Mouse (Mus musculus): ENCODE data around the gene Myl4. TPM values are rescaled to one million over a fixed set of nuclear protein-coding genes. Genes with fewer than 3 reads are reported as not detected.

Gene Myl4
- polyA plus RNA-seq, 1 experiment from 2014 or later, result 1.7 TPM

- H3K36me3 ChIP-seq (ENCODE audit: control insufficient read depth, insufficient read depth, low read length), result no peaks in the 10 kb centered on the region
- no peaks in the 10 kb centered on the region for H3K9me3 ChIP-seq (replicated peaks; ENCODE audit: control insufficient read depth, low read length)
- no peak overlapping the region for H3K4me2 ChIP-seq (ENCODE audit: low read length)
- no peak overlapping the region for H3K9ac ChIP-seq (ENCODE audit: low read length)
- H3K27me3 ChIP-seq (replicated peaks; ENCODE audit: control insufficient read depth, insufficient read depth, low read length), result no peaks in the 10 kb centered on the region
- no peak overlapping the region for H3K27ac ChIP-seq (ENCODE audit: low read depth, low read length)
- no peak overlapping the region for H3K4me3 ChIP-seq (ENCODE audit: low read depth, low read length)
- ATAC-seq, result no peak
- H3K4me1 ChIP-seq (ENCODE audit: control insufficient read depth, insufficient read depth, low read length), result no peaks in the 10 kb centered on the region
- WGBS, result 87% methylated on average over 5 of the region's 5 CpGs
- no peak for DNase-seq (ENCODE audit: low spot score)
Measured at GRCm38 (mm10) chr11:104628566-104628965, 78.1 kb downstream of the Myl4 start.

GRCm38 (mm10) chr11:104630185-104630835, 79.8 kb downstream of the Myl4 start:
- Histone ChIP-seq H3K36me3 (ENCODE audit: control insufficient read depth, insufficient read depth, low read length) (no peaks in the 10 kb centered on the region), H3K4me1 (ENCODE audit: control insufficient read depth, insufficient read depth, low read length) (no peaks in the 10 kb centered on the region), H3K9ac (ENCODE audit: low read length) (no peak overlapping the region), H3K4me2 (ENCODE audit: low read length) (no peak overlapping the region), H3K9me3 (replicated peaks; ENCODE audit: control insufficient read depth, low read length) (no peaks in the 10 kb centered on the region), H3K27me3 (replicated peaks; ENCODE audit: control insufficient read depth, insufficient read depth, low read length) (no peaks in the 10 kb centered on the region), H3K27ac (ENCODE audit: low read depth, low read length) (no peak overlapping the region), H3K4me3 (ENCODE audit: low read depth, low read length) (no peak overlapping the region)
- WGBS, result 81% methylated on average over 7 of the region's 7 CpGs
- ATAC-seq, result no peak
- DNase-seq (ENCODE audit: low spot score), result no peak

- no peak for ATAC-seq
- Histone ChIP-seq H3K36me3 (ENCODE audit: control insufficient read depth, insufficient read depth, low read length) (no peaks in the 10 kb centered on the region), H3K9ac (ENCODE audit: low read length) (no peak overlapping the region), H3K27me3 (replicated peaks; ENCODE audit: control insufficient read depth, insufficient read depth, low read length) (no peaks in the 10 kb centered on the region), H3K4me2 (ENCODE audit: low read length) (no peak overlapping the region), H3K4me1 (ENCODE audit: control insufficient read depth, insufficient read depth, low read length) (no peaks in the 10 kb centered on the region), H3K9me3 (replicated peaks; ENCODE audit: control insufficient read depth, low read length) (no peaks in the 10 kb centered on the region), H3K27ac (ENCODE audit: low read depth, low read length) (no peak overlapping the region), H3K4me3 (ENCODE audit: low read depth, low read length) (no peak overlapping the region)
- WGBS, result 71% methylated on average over 1 of the region's 1 CpGs
- DNase-seq (ENCODE audit: low spot score), result no peak
Measured at GRCm38 (mm10) chr11:104631306-104631705, 80.8 kb downstream of the Myl4 start.

- Histone ChIP-seq H3K4me3 (ENCODE audit: low read depth, low read length) (no peak overlapping the region), H3K9ac (ENCODE audit: low read length) (no peak overlapping the region), H3K9me3 (replicated peaks; ENCODE audit: control insufficient read depth, low read length) (no peaks in the 10 kb centered on the region), H3K27ac (ENCODE audit: low read depth, low read length) (no peak overlapping the region), H3K4me2 (ENCODE audit: low read length) (no peak overlapping the region), H3K4me1 (ENCODE audit: control insufficient read depth, insufficient read depth, low read length) (no peaks in the 10 kb centered on the region), H3K36me3 (ENCODE audit: control insufficient read depth, insufficient read depth, low read length) (no peaks in the 10 kb centered on the region), H3K27me3 (replicated peaks; ENCODE audit: control insufficient read depth, insufficient read depth, low read length) (no peaks in the 10 kb centered on the region)
- DNase-seq (ENCODE audit: low spot score) (no peak), ATAC-seq (no peak)
- 94% methylated on average over 14 of the region's 14 CpGs for WGBS
Measured at GRCm38 (mm10) chr11:104637010-104637409, 86.5 kb downstream of the Myl4 start.

GRCm38 (mm10) chr11:104638006-104638405, 87.5 kb downstream of the Myl4 start:
- ATAC-seq, result no peak
- Histone ChIP-seq H3K4me2 (ENCODE audit: low read length) (no peak overlapping the region), H3K4me1 (ENCODE audit: control insufficient read depth, insufficient read depth, low read length) (no peaks in the 10 kb centered on the region), H3K9me3 (replicated peaks; ENCODE audit: control insufficient read depth, low read length) (no peaks in the 10 kb centered on the region), H3K27me3 (replicated peaks; ENCODE audit: control insufficient read depth, insufficient read depth, low read length) (no peaks in the 10 kb centered on the region), H3K9ac (ENCODE audit: low read length) (no peak overlapping the region), H3K4me3 (ENCODE audit: low read depth, low read length) (no peak overlapping the region), H3K27ac (ENCODE audit: low read depth, low read length) (no peak overlapping the region), H3K36me3 (ENCODE audit: control insufficient read depth, insufficient read depth, low read length) (no peaks in the 10 kb centered on the region)
- 56% methylated on average over 5 of the region's 5 CpGs for WGBS
- no peak for DNase-seq (ENCODE audit: low spot score)

- no peak for DNase-seq (ENCODE audit: low spot score)
- no peak overlapping the region for H3K27ac ChIP-seq (ENCODE audit: low read depth, low read length)
- no peaks in the 10 kb centered on the region for H3K27me3 ChIP-seq (replicated peaks; ENCODE audit: control insufficient read depth, insufficient read depth, low read length)
- H3K4me3 ChIP-seq (ENCODE audit: low read depth, low read length), result no peak overlapping the region
- H3K9ac ChIP-seq (ENCODE audit: low read length), result no peak overlapping the region
- no peak overlapping the region for H3K4me2 ChIP-seq (ENCODE audit: low read length)
- H3K36me3 ChIP-seq (ENCODE audit: control insufficient read depth, insufficient read depth, low read length), result no peaks in the 10 kb centered on the region
- no peaks in the 10 kb centered on the region for H3K4me1 ChIP-seq (ENCODE audit: control insufficient read depth, insufficient read depth, low read length)
- 82% methylated on average over 2 of the region's 2 CpGs for WGBS
- H3K9me3 ChIP-seq (replicated peaks; ENCODE audit: control insufficient read depth, low read length), result no peaks in the 10 kb centered on the region
- ATAC-seq, result no peak
Measured at GRCm38 (mm10) chr11:104638906-104639305, 88.4 kb downstream of the Myl4 start.

- Histone ChIP-seq H3K27me3 (replicated peaks; ENCODE audit: control insufficient read depth, insufficient read depth, low read length) (no peaks in the 10 kb centered on the region), H3K4me2 (ENCODE audit: low read length) (no peak overlapping the region), H3K36me3 (ENCODE audit: control insufficient read depth, insufficient read depth, low read length) (no peaks in the 10 kb centered on the region), H3K9ac (ENCODE audit: low read length) (no peak overlapping the region), H3K4me1 (ENCODE audit: control insufficient read depth, insufficient read depth, low read length) (no peaks in the 10 kb centered on the region), H3K9me3 (replicated peaks; ENCODE audit: control insufficient read depth, low read length) (no peaks in the 10 kb centered on the region), H3K27ac (ENCODE audit: low read depth, low read length) (no peak overlapping the region), H3K4me3 (ENCODE audit: low read depth, low read length) (no peak overlapping the region)
- WGBS, result 93% methylated on average over 9 of the region's 9 CpGs
- DNase-seq (ENCODE audit: low spot score) (no peak), ATAC-seq (no peak)
Measured at GRCm38 (mm10) chr11:104639634-104640033, 89.2 kb downstream of the Myl4 start.

- Histone ChIP-seq H3K36me3 (ENCODE audit: control insufficient read depth, insufficient read depth, low read length) (no peaks in the 10 kb centered on the region), H3K9me3 (replicated peaks; ENCODE audit: control insufficient read depth, low read length) (no peaks in the 10 kb centered on the region), H3K9ac (ENCODE audit: low read length) (no peak overlapping the region), H3K4me1 (ENCODE audit: control insufficient read depth, insufficient read depth, low read length) (no peaks in the 10 kb centered on the region), H3K27ac (ENCODE audit: low read depth, low read length) (no peak overlapping the region), H3K4me2 (ENCODE audit: low read length) (no peak overlapping the region), H3K4me3 (ENCODE audit: low read depth, low read length) (no peak overlapping the region), H3K27me3 (replicated peaks; ENCODE audit: control insufficient read depth, insufficient read depth, low read length) (no peaks in the 10 kb centered on the region)
- 79% methylated on average over 10 of the region's 10 CpGs for WGBS
- DNase-seq (ENCODE audit: low spot score) (no peak), ATAC-seq (no peak)
Measured at GRCm38 (mm10) chr11:104640894-104641293, 90.4 kb downstream of the Myl4 start.

- ATAC-seq (no peak), DNase-seq (ENCODE audit: low spot score) (no peak)
- no peak overlapping the region for H3K9ac ChIP-seq (ENCODE audit: low read length)
- no peak overlapping the region for H3K4me3 ChIP-seq (ENCODE audit: low read depth, low read length)
- H3K4me1 ChIP-seq (ENCODE audit: control insufficient read depth, insufficient read depth, low read length), result no peaks in the 10 kb centered on the region
- 80% methylated on average over 4 of the region's 4 CpGs for WGBS
- no peaks in the 10 kb centered on the region for H3K36me3 ChIP-seq (ENCODE audit: control insufficient read depth, insufficient read depth, low read length)
- H3K27me3 ChIP-seq (replicated peaks; ENCODE audit: control insufficient read depth, insufficient read depth, low read length), result no peaks in the 10 kb centered on the region
- H3K27ac ChIP-seq (ENCODE audit: low read depth, low read length), result no peak overlapping the region
- H3K4me2 ChIP-seq (ENCODE audit: low read length), result no peak overlapping the region
- no peaks in the 10 kb centered on the region for H3K9me3 ChIP-seq (replicated peaks; ENCODE audit: control insufficient read depth, low read length)
Measured at GRCm38 (mm10) chr11:104643236-104643635, 92.8 kb downstream of the Myl4 start.
